Mouse (Mus musculus) E14TG2a.4 (cell line): ENCODE results near the gene Rpl4.

Source experiments
- CTCF ChIP-seq: conservative IDR thresholded peaks from 2 replicates; pipeline ENCODE4 v1.5.1; 2014; ENCODE audit warnings: low read length
- POU5F1 ChIP-seq: IDR thresholded peaks from 2 replicates; pipeline ENCODE4 v1.6.1; 2014; ENCODE audit warnings: low read length, borderline replicate concordance

- TF ChIP-seq CTCF, result no peak
- no peak for TF ChIP-seq POU5F1
These were observed 20.7 kb downstream of the Rpl4 start for GRCm38 (mm10) chr9:64193879-64194278.
